Mouse (Mus musculus): ENCODE data around the gene Katnal1. TPM values are rescaled to one million over a fixed set of nuclear protein-coding genes. Genes with fewer than 3 reads are reported as not detected.

Katnal1 gene
- polyA plus RNA-seq, 1 experiment from 2014 or later, result 39.5 TPM

- no peak overlapping the region for H3K27ac ChIP-seq
- H3K36me3 ChIP-seq, result peaks cover 43% of the 10 kb centered on the region
- no peaks in the 10 kb centered on the region for H3K27me3 ChIP-seq
- H3K4me1 ChIP-seq (replicated peaks), result peaks cover 27% of the 10 kb centered on the region
- H3K4me2 ChIP-seq (replicated peaks), result no peak overlapping the region
- 88% methylated on average over 10 of the region's 10 CpGs for WGBS
- no peak for ATAC-seq
- H3K9ac ChIP-seq (replicated peaks), result no peak overlapping the region
- no peaks in the 10 kb centered on the region for H3K9me3 ChIP-seq
- no peak overlapping the region for H3K4me3 ChIP-seq (replicated peaks)
Observed at GRCm38 (mm10) chr5:148896515-148896914, 32.6 kb downstream of the Katnal1 start.

GRCm38 (mm10) chr5:148895833-148896232 is 33.3 kb downstream of the Katnal1 start:
- no peak overlapping the region for H3K4me2 ChIP-seq (replicated peaks)
- H3K9ac ChIP-seq (replicated peaks), result no peak overlapping the region
- peaks cover 44% of the 10 kb centered on the region for H3K36me3 ChIP-seq
- H3K4me3 ChIP-seq (replicated peaks), result no peak overlapping the region
- 90% methylated on average over 7 of the region's 7 CpGs for WGBS
- H3K9me3 ChIP-seq, result no peaks in the 10 kb centered on the region
- no peaks in the 10 kb centered on the region for H3K27me3 ChIP-seq
- H3K4me1 ChIP-seq (replicated peaks), result peaks cover 27% of the 10 kb centered on the region
- H3K27ac ChIP-seq, result no peak overlapping the region
- no peak for ATAC-seq

GRCm38 (mm10) chr5:148895034-148895433 is 34.1 kb downstream of the Katnal1 start:
- no peak overlapping the region for H3K9ac ChIP-seq (replicated peaks)
- WGBS, result 24% methylated on average over 5 of the region's 5 CpGs
- no peak for ATAC-seq
- H3K9me3 ChIP-seq, result no peaks in the 10 kb centered on the region
- no peak overlapping the region for H3K4me2 ChIP-seq (replicated peaks)
- H3K4me3 ChIP-seq (replicated peaks), result no peak overlapping the region
- H3K27me3 ChIP-seq, result no peaks in the 10 kb centered on the region
- H3K4me1 ChIP-seq (replicated peaks), result peaks cover 27% of the 10 kb centered on the region
- peaks cover 47% of the 10 kb centered on the region for H3K36me3 ChIP-seq
- H3K27ac ChIP-seq, result no peak overlapping the region

- Histone ChIP-seq H3K4me2 (replicated peaks) (no peak overlapping the region), H3K9ac (replicated peaks) (no peak overlapping the region), H3K36me3 (peaks cover 67% of the 10 kb centered on the region), H3K9me3 (no peaks in the 10 kb centered on the region), H3K27ac (no peak overlapping the region), H3K4me1 (replicated peaks) (peaks cover 13% of the 10 kb centered on the region; the same call in 1 of the 2 replicates), H3K27me3 (no peaks in the 10 kb centered on the region), H3K4me3 (replicated peaks) (no peak overlapping the region)
- WGBS, result 98% methylated on average over 4 of the region's 4 CpGs
- ATAC-seq, result no peak
Observed at GRCm38 (mm10) chr5:148890237-148890636, 38.9 kb downstream of the Katnal1 start.

- no peak overlapping the region for H3K9ac ChIP-seq (replicated peaks)
- 94% methylated on average over 6 of the region's 6 CpGs for WGBS
- ATAC-seq, result no peak
- H3K36me3 ChIP-seq, result peaks cover 72% of the 10 kb centered on the region
- no peak overlapping the region for H3K27ac ChIP-seq
- no peaks in the 10 kb centered on the region for H3K9me3 ChIP-seq
- H3K27me3 ChIP-seq, result no peaks in the 10 kb centered on the region
- H3K4me2 ChIP-seq (replicated peaks), result no peak overlapping the region
- no peak overlapping the region for H3K4me3 ChIP-seq (replicated peaks)
- peaks cover 5% of the 10 kb centered on the region; the same call in 1 of the 2 replicates for H3K4me1 ChIP-seq (replicated peaks)
Observed at GRCm38 (mm10) chr5:148888032-148888431, 41.1 kb downstream of the Katnal1 start.

- peaks cover 5% of the 10 kb centered on the region; the same call in 1 of the 2 replicates for H3K4me1 ChIP-seq (replicated peaks)
- no peak overlapping the region; the same call in 1 of the 2 replicates for H3K27ac ChIP-seq
- peaks cover 52% of the 10 kb centered on the region for H3K36me3 ChIP-seq
- H3K27me3 ChIP-seq, result no peaks in the 10 kb centered on the region
- no peaks in the 10 kb centered on the region for H3K9me3 ChIP-seq
- peak; percentile 97 for ATAC-seq
- H3K4me3 ChIP-seq (replicated peaks), result peak overlapping the region; percentile 21; the same call in 1 of the 2 replicates
- 36% methylated on average over 22 of the region's 22 CpGs for WGBS
- H3K4me2 ChIP-seq (replicated peaks), result peak overlapping the region; percentile 41
- H3K9ac ChIP-seq (replicated peaks), result peak overlapping the region; percentile 15
Observed at GRCm38 (mm10) chr5:148885821-148886609, 43.1 kb downstream of the Katnal1 start.

- Histone ChIP-seq H3K4me3 (replicated peaks) (no peak overlapping the region), H3K36me3 (peaks cover 50% of the 10 kb centered on the region), H3K27me3 (no peaks in the 10 kb centered on the region), H3K4me1 (replicated peaks) (peaks cover 5% of the 10 kb centered on the region; the same call in 1 of the 2 replicates), H3K27ac (no peak overlapping the region), H3K4me2 (replicated peaks) (no peak overlapping the region), H3K9ac (replicated peaks) (no peak overlapping the region), H3K9me3 (no peaks in the 10 kb centered on the region)
- no peak for ATAC-seq
- 88% methylated on average over 8 of the region's 8 CpGs for WGBS
Observed at GRCm38 (mm10) chr5:148883671-148884070, 45.4 kb downstream of the Katnal1 start.

- Histone ChIP-seq H3K36me3 (peaks cover 65% of the 10 kb centered on the region), H3K9ac (replicated peaks) (no peak overlapping the region), H3K4me3 (replicated peaks) (no peak overlapping the region), H3K4me1 (replicated peaks) (no peaks in the 10 kb centered on the region), H3K4me2 (replicated peaks) (no peak overlapping the region), H3K9me3 (no peaks in the 10 kb centered on the region), H3K27me3 (no peaks in the 10 kb centered on the region), H3K27ac (no peak overlapping the region)
- ATAC-seq, result no peak
- WGBS, result 92% methylated on average over 6 of the region's 6 CpGs
Observed at GRCm38 (mm10) chr5:148879218-148879617, 49.9 kb downstream of the Katnal1 start.

- peaks cover 55% of the 10 kb centered on the region for H3K36me3 ChIP-seq
- no peak overlapping the region for H3K4me3 ChIP-seq (replicated peaks)
- no peak overlapping the region for H3K9ac ChIP-seq (replicated peaks)
- no peaks in the 10 kb centered on the region for H3K4me1 ChIP-seq (replicated peaks)
- no peaks in the 10 kb centered on the region for H3K27me3 ChIP-seq
- 0 out of 2 replicates have a peak, but pooled peaks cover 3% of the 10 kb centered on the region for H3K9me3 ChIP-seq
- no peak overlapping the region; the same call in 1 of the 2 replicates for H3K27ac ChIP-seq
- H3K4me2 ChIP-seq (replicated peaks), result no peak overlapping the region
- no peak for ATAC-seq
- 92% methylated on average over 8 of the region's 8 CpGs for WGBS
Observed at GRCm38 (mm10) chr5:148873116-148873515, 56.0 kb downstream of the Katnal1 start.

- H3K27ac ChIP-seq, result no peak overlapping the region
- H3K36me3 ChIP-seq, result peaks cover 22% of the 10 kb centered on the region
- no peak for ATAC-seq
- no peaks in the 10 kb centered on the region for H3K27me3 ChIP-seq
- 46% methylated on average over 3 of the region's 3 CpGs for WGBS
- no peak overlapping the region for H3K4me2 ChIP-seq (replicated peaks)
- 0 out of 2 replicates have a peak, but pooled peaks cover 3% of the 10 kb centered on the region for H3K9me3 ChIP-seq
- 0 out of 2 replicates have a peak, but pooled peaks cover 4% of the 10 kb centered on the region for H3K4me1 ChIP-seq (replicated peaks)
- no peak overlapping the region for H3K4me3 ChIP-seq (replicated peaks)
- no peak overlapping the region for H3K9ac ChIP-seq (replicated peaks)
Observed at GRCm38 (mm10) chr5:148869583-148869982, 59.5 kb downstream of the Katnal1 start.

GRCm38 (mm10) chr5:148867766-148868165 is 61.4 kb downstream of the Katnal1 start:
- no peak overlapping the region for H3K27ac ChIP-seq
- H3K4me1 ChIP-seq (replicated peaks), result 0 out of 2 replicates have a peak, but pooled peaks cover 8% of the 10 kb centered on the region
- whole genome bisulfite sequencing, result 81% methylated on average over 6 of the region's 6 CpGs
- no peak overlapping the region for H3K4me2 ChIP-seq (replicated peaks)
- H3K36me3 ChIP-seq, result peaks cover 7% of the 10 kb centered on the region
- ATAC-seq, result no peak
- H3K4me3 ChIP-seq (replicated peaks), result no peak overlapping the region
- no peak overlapping the region for H3K9ac ChIP-seq (replicated peaks)
- no peaks in the 10 kb centered on the region for H3K27me3 ChIP-seq
- H3K9me3 ChIP-seq, result 0 out of 2 replicates have a peak, but pooled peaks cover 3% of the 10 kb centered on the region

- 92% methylated on average over 7 of the region's 7 CpGs for WGBS
- H3K27me3 ChIP-seq, result no peaks in the 10 kb centered on the region
- no peak overlapping the region for H3K9ac ChIP-seq (replicated peaks)
- H3K4me3 ChIP-seq (replicated peaks), result no peak overlapping the region
- 0 out of 2 replicates have a peak, but pooled peaks cover 8% of the 10 kb centered on the region for H3K4me1 ChIP-seq (replicated peaks)
- 0 out of 2 replicates have a peak, but pooled peaks cover 3% of the 10 kb centered on the region for H3K9me3 ChIP-seq
- no peak overlapping the region for H3K27ac ChIP-seq
- ATAC-seq, result no peak
- peaks cover 4% of the 10 kb centered on the region for H3K36me3 ChIP-seq
- H3K4me2 ChIP-seq (replicated peaks), result no peak overlapping the region
Observed at GRCm38 (mm10) chr5:148867171-148867570, 61.9 kb downstream of the Katnal1 start.

All from midbrain, embryonic 13.5 days (tissue).